Mouse (Mus musculus): ENCODE results near the gene Nhlrc2. TPM values are rescaled to one million over a fixed set of nuclear protein-coding genes. Genes with fewer than 3 reads are reported as not detected.
A peak's percentile ranks its signal among the peaks of the same experiment; 100 is the strongest.

Gene Nhlrc2
- total RNA-seq, 2 experiments from 2014 or later: 24.0 to 25.5 TPM

DNA sequence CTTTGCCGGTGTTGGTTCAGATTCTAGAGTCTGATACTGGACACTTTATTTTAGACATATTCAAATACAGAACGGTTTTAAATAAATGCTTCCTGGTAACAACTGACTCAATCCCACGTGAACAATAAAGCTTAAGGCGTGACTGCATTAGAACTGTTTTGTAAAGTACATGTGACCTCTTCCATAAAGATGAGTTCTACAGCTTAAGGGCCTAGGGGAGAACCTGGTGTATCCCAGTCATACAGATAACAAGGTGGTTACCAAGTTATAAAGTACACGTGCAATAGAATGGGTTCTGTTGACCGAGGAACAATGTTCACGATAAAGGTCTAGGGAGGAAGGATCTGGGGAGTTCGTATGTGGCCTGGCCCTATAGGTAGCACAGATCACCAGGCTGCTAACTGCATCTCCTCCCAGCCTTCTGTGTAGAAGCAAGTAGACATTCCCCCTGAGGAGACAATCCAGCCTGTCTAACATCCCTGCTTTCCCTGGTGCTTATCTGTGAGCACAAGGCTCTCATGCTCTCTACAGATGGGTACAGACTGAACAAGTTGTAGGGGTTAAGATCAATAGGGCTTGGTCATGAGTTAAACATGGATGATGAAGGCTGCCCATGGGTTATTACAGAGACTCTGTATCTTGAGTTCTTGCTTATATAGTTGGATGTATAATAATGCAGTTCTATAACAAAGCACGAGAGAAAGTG lies 14.5 kb downstream of the Nhlrc2 start:
- DNase-seq (ENCODE audit: low spot score in 2 of 2): no peak

GRCm38 (mm10) chr19:56563469-56563868 lies 15.4 kb downstream of the Nhlrc2 start:
- DNase-seq (ENCODE audit: low spot score in 2 of 2): no peak

GRCm38 (mm10) chr19:56565358-56565757 lies 17.3 kb downstream of the Nhlrc2 start:
- DNase-seq (ENCODE audit: low spot score in 2 of 2): no peak

- no peak for DNase-seq (ENCODE audit: low spot score in 2 of 2)
Measured at GRCm38 (mm10) chr19:56566041-56566440, 18.0 kb downstream of the Nhlrc2 start.

- DNase-seq (ENCODE audit: low spot score in 2 of 2): no peak
Measured at GRCm38 (mm10) chr19:56566940-56567339, 18.9 kb downstream of the Nhlrc2 start.

- no peak for DNase-seq (ENCODE audit: low spot score in 2 of 2)
Measured at GRCm38 (mm10) chr19:56570781-56571180, 22.7 kb downstream of the Nhlrc2 start.

DNA sequence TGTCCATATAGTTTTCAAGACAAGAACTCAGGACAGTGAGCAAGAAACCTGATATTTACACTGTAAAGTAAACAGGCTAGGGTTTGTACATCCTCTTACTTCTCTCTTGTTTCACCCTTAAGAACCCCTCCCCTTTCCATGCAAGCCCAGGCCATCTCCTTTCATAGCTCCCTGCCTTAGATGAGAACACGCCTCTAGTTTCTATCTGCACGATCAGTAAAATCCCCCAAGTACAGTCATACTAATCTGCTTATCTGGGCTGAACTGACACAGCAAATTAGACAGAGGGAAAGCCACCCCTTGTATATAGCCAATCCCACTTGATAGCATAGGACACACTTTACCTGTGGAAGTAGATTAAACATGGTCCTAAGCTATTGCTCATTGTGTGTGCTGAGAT lies 23.2 kb downstream of the Nhlrc2 start:
- DNase-seq (ENCODE audit: low spot score in 2 of 2): no peak

- no peak for DNase-seq (ENCODE audit: low spot score in 2 of 2)
Measured at GRCm38 (mm10) chr19:56571913-56572312, 23.9 kb downstream of the Nhlrc2 start.

DNA sequence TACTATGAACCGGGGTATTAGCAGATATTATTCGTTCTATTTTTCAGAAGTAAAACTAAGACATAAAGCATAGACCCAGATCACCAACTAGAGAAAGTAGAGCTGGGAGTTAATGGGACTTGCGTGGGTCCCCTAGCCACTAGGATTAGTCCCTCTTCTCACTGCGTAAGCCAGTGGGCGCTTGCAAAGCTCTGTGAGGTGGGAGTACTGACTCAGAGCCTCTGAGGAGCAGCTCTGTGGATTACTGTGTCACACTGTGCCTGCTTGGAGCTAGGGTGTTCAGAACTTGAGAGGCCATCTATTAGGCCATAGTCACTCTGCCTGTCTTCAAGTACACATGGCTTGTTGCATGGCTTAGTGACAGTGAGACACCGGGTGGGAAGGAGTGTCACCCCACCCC lies 25.1 kb downstream of the Nhlrc2 start:
- no peak for DNase-seq (ENCODE audit: low spot score in 2 of 2)

- no peak for DNase-seq (ENCODE audit: low spot score in 2 of 2)
Measured at GRCm38 (mm10) chr19:56577801-56578200, 29.7 kb downstream of the Nhlrc2 start.

- DNase-seq (ENCODE audit: low spot score in 2 of 2): no peak
Measured at GRCm38 (mm10) chr19:56581981-56582380, 33.9 kb downstream of the Nhlrc2 start.

DNA sequence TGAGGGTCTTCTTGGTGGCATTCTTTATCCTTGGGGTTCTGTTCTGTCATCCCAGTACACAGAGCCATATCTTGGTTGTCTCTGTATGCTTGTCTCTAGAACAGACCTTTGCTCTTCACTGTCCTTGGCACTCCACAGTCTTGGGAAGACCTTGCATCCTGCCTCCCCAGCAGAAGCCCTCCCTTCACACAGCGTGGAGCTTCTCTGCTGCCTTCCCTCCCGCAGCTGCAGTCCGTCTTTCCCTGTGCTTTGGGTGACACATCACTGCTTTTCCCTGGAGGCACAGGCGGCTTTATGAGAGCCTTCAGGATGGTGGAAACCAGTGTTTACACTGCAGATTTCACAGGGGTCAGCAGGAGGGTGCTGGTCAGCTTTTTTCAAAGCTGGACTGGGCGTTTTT lies 35.7 kb downstream of the Nhlrc2 start:
- DNase-seq (ENCODE audit: low spot score in 2 of 2): no peak

GRCm38 (mm10) chr19:56584288-56584687 lies 36.2 kb downstream of the Nhlrc2 start:
- no peak for DNase-seq (ENCODE audit: low spot score in 2 of 2)

DNA sequence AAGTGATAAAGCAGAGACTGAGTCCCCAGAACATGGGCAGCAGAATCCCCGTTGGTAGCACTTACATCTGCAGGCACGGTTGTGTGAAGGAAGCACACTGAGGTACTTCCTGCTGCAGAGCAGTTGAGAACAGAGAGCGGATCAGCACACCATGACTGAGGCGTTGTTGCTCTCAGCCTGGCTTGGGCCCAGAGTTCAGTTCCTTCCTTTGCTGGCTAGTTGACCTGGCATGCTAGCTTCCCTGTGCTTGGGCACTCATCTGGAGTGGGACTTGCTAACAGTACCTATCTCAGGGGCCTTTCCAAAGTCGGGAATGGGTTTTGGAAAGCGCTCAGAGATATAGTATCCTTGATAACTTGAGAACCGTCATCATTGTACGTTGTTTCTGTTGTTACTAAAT lies 38.3 kb downstream of the Nhlrc2 start:
- no peak for DNase-seq (ENCODE audit: low spot score in 2 of 2)

GRCm38 (mm10) chr19:56588205-56588626 lies 40.2 kb downstream of the Nhlrc2 start:
- DNase-seq (ENCODE audit: low spot score in 2 of 2): peak in 1 of 2 experiments; percentile 12

GRCm38 (mm10) chr19:56589008-56589407 lies 40.9 kb downstream of the Nhlrc2 start:
- no peak for DNase-seq (ENCODE audit: low spot score in 2 of 2)

- DNase-seq (ENCODE audit: low spot score in 2 of 2): no peak
Measured at GRCm38 (mm10) chr19:56589455-56589854, 41.4 kb downstream of the Nhlrc2 start.

DNA sequence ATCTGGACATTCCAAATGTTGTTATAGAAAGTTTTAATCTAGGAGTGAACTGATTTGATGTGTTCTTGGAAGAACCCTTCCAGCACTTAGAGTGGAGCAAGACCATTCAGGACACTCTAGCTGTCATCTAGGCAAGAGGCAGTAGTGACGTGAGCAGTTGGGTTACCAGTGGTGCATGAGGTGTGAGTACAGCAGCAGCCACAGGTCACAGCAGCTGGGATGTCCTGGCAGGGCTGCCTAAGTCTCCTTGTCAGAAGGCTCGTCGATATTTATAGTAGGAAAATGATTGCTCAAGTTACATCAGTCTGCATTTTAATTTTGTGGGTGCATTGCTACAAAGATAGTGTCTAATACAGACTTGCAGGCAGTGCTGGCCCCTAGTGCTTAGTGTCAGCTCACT lies 42.2 kb downstream of the Nhlrc2 start:
- DNase-seq (ENCODE audit: low spot score in 2 of 2): no peak

DNA sequence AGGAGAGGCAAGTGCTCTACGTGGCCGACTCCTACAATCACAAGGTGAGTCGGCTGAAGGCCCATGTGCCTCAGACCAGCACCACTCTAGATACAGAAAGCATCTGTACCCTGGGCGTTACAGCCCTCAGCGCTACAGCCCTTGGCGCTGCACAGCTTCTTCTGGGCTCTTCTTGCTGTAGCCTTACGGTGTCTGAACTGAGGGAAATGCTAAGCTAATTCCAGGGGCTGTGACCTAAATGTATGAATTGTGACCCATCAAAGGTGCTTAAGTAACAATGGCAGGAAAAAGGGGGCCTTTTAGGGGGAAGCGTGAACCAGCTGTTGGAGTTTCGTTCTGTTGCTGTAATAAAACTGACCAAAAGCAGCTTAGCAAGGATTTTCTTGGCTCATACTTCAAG lies 44.4 kb downstream of the Nhlrc2 start:
- no peak for DNase-seq (ENCODE audit: low spot score in 2 of 2)

DNA sequence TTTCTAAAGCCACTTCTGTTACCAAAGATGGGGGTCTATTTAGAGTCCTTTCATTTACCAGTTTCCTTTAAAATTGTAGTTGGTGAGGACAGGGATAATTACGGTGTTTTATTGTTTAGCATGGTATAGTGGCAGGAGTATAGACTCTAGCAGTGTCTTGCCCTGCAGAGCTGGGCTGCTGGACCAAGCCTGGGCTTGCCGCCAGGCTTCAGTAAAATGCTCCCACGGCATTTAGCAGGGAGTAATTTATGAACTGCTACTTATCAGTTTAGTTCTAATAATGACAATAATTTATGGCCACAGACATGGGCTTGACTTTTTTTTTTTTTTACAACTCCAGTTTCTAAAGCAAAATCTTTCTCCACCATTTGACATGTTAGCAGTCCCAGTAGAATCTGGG lies 51.9 kb downstream of the Nhlrc2 start:
- no peak for DNase-seq (ENCODE audit: low spot score in 2 of 2)

GRCm38 (mm10) chr19:56600797-56601196 lies 52.7 kb downstream of the Nhlrc2 start:
- no peak for DNase-seq (ENCODE audit: low spot score in 2 of 2)

- DNase-seq (ENCODE audit: low spot score in 2 of 2): no peak
Measured at GRCm38 (mm10) chr19:56601901-56602347, 53.9 kb downstream of the Nhlrc2 start.

- DNase-seq (ENCODE audit: low spot score in 2 of 2): no peak
Measured at GRCm38 (mm10) chr19:56608946-56609345, 60.9 kb downstream of the Nhlrc2 start.

Data from adrenal gland, postnatal 4 days (tissue).